ENCODE assay signal across 12 mouse cellular contexts in genomic region chr11:67964110-67964509, GRCm38 (mm10). TPM values are rescaled to one million over a fixed set of nuclear protein-coding genes. Genes with fewer than 3 reads are reported as not detected.
DNase-seq lines count a peak whose midpoint lies in the region; ATAC-seq and TF ChIP-seq lines count a peak whose summit lies in the region.
"Had no signal": no experiment of that assay in that cellular context is flagged by ENCODE, and none has a peak within 500 bp of the region (broad histone marks: within the 10 kb centered on the region; RNA-seq: fewer than 3 reads in every experiment).

No protein-coding gene starts in this region.

- H3K9me3 ChIP-seq in liver, embryonic 14.5 days (ENCODE audit: control insufficient read depth, low read length), result no peaks in the 10 kb centered on the region
- no peaks in the 10 kb centered on the region for H3K9me3 ChIP-seq in liver, embryonic 12.5 days (replicated peaks)
- no peaks in the 10 kb centered on the region for H3K9me3 ChIP-seq in MEL (replicated peaks; ENCODE audit: insufficient read depth, low read length)

- WGBS in liver, embryonic 14.5 days (ENCODE audit: insufficient replicate concordance), result 63% methylated on average over 6 of the region's 6 CpGs
- 61% methylated on average over 6 of the region's 6 CpGs for WGBS in liver, embryonic 12.5 days (ENCODE audit: insufficient replicate concordance)

- no peak overlapping the region for H3K4me3 ChIP-seq in liver, embryonic 14.5 days (ENCODE audit: insufficient read depth in 1 of 2, low read depth in 2 of 2, low read length in 2 of 2)
- no peak overlapping the region for H3K4me3 ChIP-seq in liver, embryonic 12.5 days
- H3K4me3 ChIP-seq in MEL (ENCODE audit: control insufficient read depth in 1 of 2, insufficient read depth in 1 of 2, low read depth in 2 of 2, low read length in 2 of 2), result no peak overlapping the region

- peaks cover 6 to 7% of the 10 kb centered on the region in 2 experiments for H3K4me1 ChIP-seq in liver, embryonic 14.5 days (replicated peaks; ENCODE audit: control insufficient read depth in 2 of 2, insufficient read depth in 2 of 2, low read length in 1 of 2)
- peaks cover 20% of the 10 kb centered on the region for H3K4me1 ChIP-seq in liver, embryonic 12.5 days
- peaks cover 3 to 5% of the 10 kb centered on the region in 2 experiments; a peak in 2 of 4 replicates for H3K4me1 ChIP-seq in MEL (ENCODE audit: control insufficient read depth in 1 of 2, insufficient read depth in 2 of 2, low read length in 2 of 2)

- intact Hi-C loops in left cerebral cortex, postnatal 36 days (cut with DNase I), result no loop called here

- H3K36me3 ChIP-seq in liver, embryonic 14.5 days (replicated peaks; ENCODE audit: control insufficient read depth, insufficient read depth, low read depth), result no peaks in the 10 kb centered on the region
- H3K36me3 ChIP-seq in liver, embryonic 12.5 days, result no peaks in the 10 kb centered on the region
- peaks cover 0 to 4% of the 10 kb centered on the region in 2 experiments; a peak in 1 of 4 replicates for H3K36me3 ChIP-seq in MEL (ENCODE audit: control insufficient read depth in 1 of 2, insufficient read depth in 2 of 2, low read length in 2 of 2)

- no peak for TF ChIP-seq POLR2A in MEL (IDR thresholded peaks at IDR 0.05; ENCODE audit: control insufficient read depth in 1 of 2, insufficient read depth in 1 of 2, low read depth in 1 of 2, low read length in 2 of 2, poor library complexity in 1 of 2)

- peak; percentile 24 for DNase-seq in adrenal gland, postnatal 14 days
- DNase-seq in adrenal gland, adult 2 months, result no peak
- peak in 1 of 3 experiments; percentile 17 for DNase-seq in liver, embryonic 14.5 days (ENCODE audit: low read depth in 3 of 3, low spot score in 3 of 3)
- peak; percentile 32 for DNase-seq in MEL (ENCODE audit: low read depth, low spot score)
- peak; percentile 10 for DNase-seq in skeletal muscle tissue, adult 2 months (ENCODE audit: low read depth, low spot score)
- DNase-seq in left cerebral cortex, postnatal 36 days (ENCODE audit: low spot score in 2 of 2), result no peak
- no peak for DNase-seq in spleen, postnatal 14 days (ENCODE audit: low spot score in 2 of 2)
- DNase-seq: cerebellum, adult 11 months; gastrocnemius, postnatal 10 days had no signal

- no peaks in the 10 kb centered on the region for H3K27me3 ChIP-seq in liver, embryonic 14.5 days (ENCODE audit: control insufficient read depth, insufficient read depth, low read length)
- H3K27me3 ChIP-seq in liver, embryonic 12.5 days (replicated peaks), result no peaks in the 10 kb centered on the region
- no peaks in the 10 kb centered on the region for H3K27me3 ChIP-seq in MEL (ENCODE audit: control insufficient read depth in 1 of 2, insufficient read depth in 2 of 2, low read length in 2 of 2)

- H3K27ac ChIP-seq in liver, embryonic 14.5 days, result no peak overlapping the region
- H3K27ac ChIP-seq in liver, embryonic 12.5 days, result no peak overlapping the region
- H3K27ac ChIP-seq in MEL (ENCODE audit: control insufficient read depth, low read depth, low read length), result no peak overlapping the region

- no peak for ATAC-seq in liver, embryonic 14.5 days (ENCODE audit: insufficient read depth)
- ATAC-seq in liver, embryonic 12.5 days, result no peak

- TF ChIP-seq RAD21 in MEL (IDR thresholded peaks at IDR 0.05; ENCODE audit: low read depth, low read length), result no peak

- no peak overlapping the region for H3K4me2 ChIP-seq in liver, embryonic 14.5 days (ENCODE audit: low read depth)
- H3K4me2 ChIP-seq in liver, embryonic 12.5 days, result no peak overlapping the region

- TF ChIP-seq EP300 in liver, embryonic 14.5 days (IDR thresholded peaks at IDR 0.05; ENCODE audit: low read depth), result no peak
- no peak for TF ChIP-seq EP300 in MEL (IDR thresholded peaks at IDR 0.05; ENCODE audit: low read depth in 1 of 2, low read length in 2 of 2)

- peak; percentile 61 for TF ChIP-seq CTCF in liver, embryonic 14.5 days (IDR thresholded peaks at IDR 0.05; ENCODE audit: low read depth)
- peak; percentile 34 to 40 (median 37); a peak in 5 of 6 replicates for TF ChIP-seq CTCF in MEL (IDR thresholded peaks at IDR 0.05 in 2 of 3, conservative IDR thresholded peaks at IDR 0.05 in 1 of 3; ENCODE audit: control insufficient read depth in 1 of 3, insufficient read depth in 1 of 3, low read depth in 2 of 3, low read length in 3 of 3, poor library complexity in 1 of 3, severe bottlenecking in 1 of 3)

- peaks cover 6% of the 10 kb centered on the region for H3K79me2 ChIP-seq in MEL (ENCODE audit: control insufficient read depth, insufficient read depth, low read length, poor library complexity)

- H3K9ac ChIP-seq in liver, embryonic 14.5 days (replicated peaks), result no peak overlapping the region
- no peak overlapping the region for H3K9ac ChIP-seq in liver, embryonic 12.5 days
- no peak overlapping the region for H3K9ac ChIP-seq in MEL (ENCODE audit: control insufficient read depth, low read depth, low read length, poor library complexity, severe bottlenecking)

TF ChIP-seq in MEL, 35 proteins besides CTCF, POLR2A, EP300 and RAD21:
- TF ChIP-seq ELF1 (IDR thresholded peaks at IDR 0.05; ENCODE audit: low read depth, low read length) (no peak), ZMIZ1 (IDR thresholded peaks at IDR 0.05; ENCODE audit: low read depth, low read length) (no peak), POLR2AphosphoS2 (IDR thresholded peaks at IDR 0.05; ENCODE audit: low read length) (no peak), BHLHE40 (IDR thresholded peaks at IDR 0.05; ENCODE audit: borderline replicate concordance, low read depth, low read length) (no peak), NELFE (IDR thresholded peaks at IDR 0.05; ENCODE audit: low read depth, low read length) (no peak), NRF1 (IDR thresholded peaks at IDR 0.05; ENCODE audit: insufficient read depth, low read depth, low read length, poor library complexity, severe bottlenecking) (no peak), JUND (IDR thresholded peaks at IDR 0.05; ENCODE audit: low read depth, low read length) (no peak)

RNA-seq across cellular contexts. Expression of gene Cfap52, which starts 1.3 kb away (rescaled TPM):
- not detected in 2 replicates for total RNA-seq in adrenal gland, postnatal 14 days (2021)
- total RNA-seq in adrenal gland, adult 2 months (2021), result not detected
- not detected in 2 replicates for polyA plus RNA-seq in adrenal gland, adult 2 months (2012; rRNA removed)
- polyA plus RNA-seq in liver, embryonic 14.5 days (2012; rRNA removed), result 0.02 TPM in 1 of 2 replicates, not detected in the other
- polyA plus RNA-seq in liver, embryonic 14.5 days (2014; fragmentation: Nextera tagmentation; extraction: Ambion mirVana), result not detected in 2 replicates
- not detected in 2 replicates for polyA plus RNA-seq in liver, embryonic 12.5 days (2016; fragmentation: Nextera tagmentation; extraction: Ambion mirVana)
- total RNA-seq in MEL (2012; rRNA removed), result not detected in 2 replicates
- polyA plus RNA-seq in MEL (2012; ENCODE audit: insufficient read depth in 1 of 2, insufficient read length in 2 of 2, low read depth in 1 of 2, low replicate concordance in 2 of 2, missing spikeins in 1 of 2), result not detected
- total RNA-seq in left cerebral cortex, postnatal 36 days (2021), result 10 to 100 TPM in 1 of 2 experiments, 1 to 10 TPM in 1; 6.5 to 12.8 TPM
- total RNA-seq: adrenal gland, adult 18-20 months had no signal
- polyA plus RNA-seq: heart, embryonic 14.5 days had no signal

RNA-seq across cellular contexts. Expression of gene Stx8, which starts 1.9 kb away (rescaled TPM):
- 28.5 and 35.5 TPM in 2 replicates for total RNA-seq in adrenal gland, postnatal 14 days (2021)
- total RNA-seq in adrenal gland, adult 2 months (2021), result 10 to 100 TPM; 28.5 to 36.1 TPM
- 1.1 and 2.2 TPM in 2 replicates for polyA plus RNA-seq in adrenal gland, adult 2 months (2012; rRNA removed)
- polyA plus RNA-seq in liver, embryonic 14.5 days (2012; rRNA removed), result 3.0 and 8.1 TPM in 2 replicates
- 22.0 and 24.5 TPM in 2 replicates for polyA plus RNA-seq in liver, embryonic 14.5 days (2014; fragmentation: Nextera tagmentation; extraction: Ambion mirVana)
- polyA plus RNA-seq in liver, embryonic 12.5 days (2016; fragmentation: Nextera tagmentation; extraction: Ambion mirVana), result 33.8 and 34.9 TPM in 2 replicates
- 23.6 and 30.9 TPM in 2 replicates for total RNA-seq in MEL (2012; rRNA removed)
- polyA plus RNA-seq in MEL (2012; ENCODE audit: insufficient read depth in 1 of 2, insufficient read length in 2 of 2, low read depth in 1 of 2, low replicate concordance in 2 of 2, missing spikeins in 1 of 2), result 100 to 1,000 TPM in 1 of 2 experiments, 10 to 100 TPM in 1; 29.5 to 152 TPM
- total RNA-seq in left cerebral cortex, postnatal 36 days (2021), result 10 to 100 TPM; 36.7 to 42.5 TPM

RNA-seq across cellular contexts. Expression of gene Usp43, which starts 42.2 kb away (rescaled TPM):
- 2.0 and 2.1 TPM in 2 replicates for total RNA-seq in adrenal gland, postnatal 14 days (2021)
- 1 to 10 TPM; 1.0 to 1.1 TPM for total RNA-seq in adrenal gland, adult 2 months (2021)
- polyA plus RNA-seq in adrenal gland, adult 2 months (2012; rRNA removed), result 1.5 and 1.7 TPM in 2 replicates
- polyA plus RNA-seq in liver, embryonic 14.5 days (2012; rRNA removed), result 0.05 and 0.06 TPM in 2 replicates
- 0.08 TPM in 1 of 2 replicates, not detected in the other for polyA plus RNA-seq in liver, embryonic 14.5 days (2014; fragmentation: Nextera tagmentation; extraction: Ambion mirVana)
- polyA plus RNA-seq in liver, embryonic 12.5 days (2016; fragmentation: Nextera tagmentation; extraction: Ambion mirVana), result 0.07 and 0.11 TPM in 2 replicates
- total RNA-seq in MEL (2012; rRNA removed), result not detected in 2 replicates
- not detected for polyA plus RNA-seq in MEL (2012; ENCODE audit: insufficient read depth in 1 of 2, insufficient read length in 2 of 2, low read depth in 1 of 2, low replicate concordance in 2 of 2, missing spikeins in 1 of 2)
- total RNA-seq in left cerebral cortex, postnatal 36 days (2021), result 1 to 10 TPM; 3.6 to 6.0 TPM

Comparison
In these comparisons a context has a peak if more than half of its experiments do, and no peak if none do; other contexts are left out.
1. DNase-seq: peak in adrenal gland, postnatal 14 days (single experiment), MEL (single experiment) and skeletal muscle tissue, adult 2 months (single experiment); none in adrenal gland, adult 2 months (single experiment), left cerebral cortex, postnatal 36 days (0 of 2) and spleen, postnatal 14 days (0 of 2).